ENCODE assay signal across 18 mouse cellular contexts in the genomic region with DNA sequence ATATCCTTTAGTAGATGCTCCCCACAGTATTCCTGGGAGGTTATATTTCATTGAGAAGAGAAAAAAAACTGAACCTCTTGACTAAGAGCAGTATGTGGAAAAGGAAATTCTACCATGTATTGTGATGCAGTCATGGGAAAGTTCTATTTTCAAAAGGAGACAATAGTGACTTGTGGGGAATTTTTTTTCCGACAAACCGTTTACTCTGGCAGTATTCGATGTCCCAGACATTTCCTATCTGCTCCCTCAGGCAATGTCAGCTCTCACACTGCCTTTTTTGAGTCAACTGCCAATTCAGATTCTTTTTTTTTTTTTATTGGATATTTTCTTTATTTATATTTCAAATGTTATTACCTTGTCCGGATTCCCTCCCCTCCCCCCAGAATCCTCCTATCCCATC.
"Had no signal": no experiment of that assay in that cellular context is flagged by ENCODE, and none has a peak within 500 bp of the region (broad histone marks: within the 10 kb centered on the region; RNA-seq: fewer than 3 reads in every experiment).

No protein-coding gene starts in this region.

- ATAC-seq: midbrain, embryonic 16.5 days had no signal

- H3K36me3 ChIP-seq: limb, embryonic 13.5 days; liver, embryonic 13.5 days; midbrain, embryonic 12.5 days; neural tube, embryonic 13.5 days; stomach, embryonic 15.5 days had no signal

- H3K27me3 ChIP-seq: limb, embryonic 13.5 days; liver, embryonic 13.5 days; midbrain, embryonic 12.5 days; neural tube, embryonic 13.5 days; stomach, embryonic 15.5 days had no signal

- H3K4me2 ChIP-seq: limb, embryonic 13.5 days; liver, embryonic 13.5 days; midbrain, embryonic 12.5 days; neural tube, embryonic 13.5 days; stomach, embryonic 15.5 days had no signal

- DNase-seq: kidney, adult 2 months; kidney, postnatal 14 days; kidney, postnatal 4 days; left cerebral cortex, postnatal 4 days; liver, embryonic 13.5 days; lung, adult 2 months; lung, postnatal 14 days; lung, postnatal 4 days; retina, postnatal 1 day; right cerebral cortex, postnatal 25 days; spleen, adult 18-20 months; thymus, postnatal 25 days had no signal

- H3K4me3 ChIP-seq: limb, embryonic 13.5 days; liver, embryonic 13.5 days; midbrain, embryonic 12.5 days; myocyte; neural tube, embryonic 13.5 days; stomach, embryonic 15.5 days had no signal

- H3K9me3 ChIP-seq: limb, embryonic 13.5 days; liver, embryonic 13.5 days; midbrain, embryonic 12.5 days; neural tube, embryonic 13.5 days; stomach, embryonic 15.5 days had no signal

- H3K27ac ChIP-seq: limb, embryonic 13.5 days; liver, embryonic 13.5 days; midbrain, embryonic 12.5 days; neural tube, embryonic 13.5 days; stomach, embryonic 15.5 days had no signal

- H3K4me1 ChIP-seq: limb, embryonic 13.5 days; liver, embryonic 13.5 days; midbrain, embryonic 12.5 days; neural tube, embryonic 13.5 days; stomach, embryonic 15.5 days had no signal

- H3K9ac ChIP-seq: limb, embryonic 13.5 days; liver, embryonic 13.5 days; midbrain, embryonic 12.5 days; neural tube, embryonic 13.5 days; stomach, embryonic 15.5 days had no signal
